Mouse (Mus musculus): ENCODE measurements around the gene Zswim4. TPM values are rescaled to one million over a fixed set of nuclear protein-coding genes. Genes with fewer than 3 reads are reported as not detected.
A peak's percentile ranks its signal among the peaks of the same experiment; 100 is the strongest.

Zswim4 gene
- polyA plus RNA-seq, 1 experiment from 2014 or later = 6.3 TPM

GRCm38 (mm10) chr8:84192023-84192422 lies 44.8 kb downstream of the Zswim4 start:
- H3K4me2 ChIP-seq = peak overlapping the region; percentile 74
- H3K4me1 ChIP-seq (ENCODE audit: control insufficient read depth, insufficient read depth, low read length) = peaks cover 14% of the 10 kb centered on the region
- WGBS (ENCODE audit: insufficient replicate concordance) = 11% methylated on average over 13 of the region's 13 CpGs
- H3K36me3 ChIP-seq (ENCODE audit: control insufficient read depth, insufficient read depth, low read length) = no peaks in the 10 kb centered on the region
- peak overlapping the region; percentile 98 for H3K27ac ChIP-seq (ENCODE audit: low read depth, low read length)
- peak; percentile 89 for ATAC-seq (replicated peaks; ENCODE audit: insufficient number of reproducible peaks, low FRiP score, low TSS enrichment)
- H3K4me3 ChIP-seq (ENCODE audit: low read depth, low read length) = peak overlapping the region; percentile 33
- H3K27me3 ChIP-seq (ENCODE audit: control insufficient read depth, insufficient read depth, low read length) = no peaks in the 10 kb centered on the region
- peak overlapping the region; percentile 72 for H3K9ac ChIP-seq (ENCODE audit: low read depth, low read length)
- H3K9me3 ChIP-seq (replicated peaks; ENCODE audit: control insufficient read depth, low read length) = no peaks in the 10 kb centered on the region

GRCm38 (mm10) chr8:84190191-84190867 lies 46.5 kb downstream of the Zswim4 start:
- no peak overlapping the region for H3K4me3 ChIP-seq (ENCODE audit: low read depth, low read length)
- H3K27me3 ChIP-seq (ENCODE audit: control insufficient read depth, insufficient read depth, low read length) = no peaks in the 10 kb centered on the region
- no peak for ATAC-seq (replicated peaks; ENCODE audit: insufficient number of reproducible peaks, low FRiP score, low TSS enrichment)
- peaks cover 14% of the 10 kb centered on the region for H3K4me1 ChIP-seq (ENCODE audit: control insufficient read depth, insufficient read depth, low read length)
- H3K9me3 ChIP-seq (replicated peaks; ENCODE audit: control insufficient read depth, low read length) = no peaks in the 10 kb centered on the region
- no peak overlapping the region for H3K9ac ChIP-seq (ENCODE audit: low read depth, low read length)
- WGBS (ENCODE audit: insufficient replicate concordance) = 94% methylated on average over 7 of the region's 7 CpGs
- H3K36me3 ChIP-seq (ENCODE audit: control insufficient read depth, insufficient read depth, low read length) = no peaks in the 10 kb centered on the region
- peak overlapping the region; percentile 54; the same call in 1 of the 2 replicates for H3K27ac ChIP-seq (ENCODE audit: low read depth, low read length)
- H3K4me2 ChIP-seq = no peak overlapping the region

GRCm38 (mm10) chr8:84189603-84190002 lies 47.3 kb downstream of the Zswim4 start:
- no peak overlapping the region for H3K9ac ChIP-seq (ENCODE audit: low read depth, low read length)
- peak overlapping the region; percentile 11; the same call in 1 of the 2 replicates for H3K4me2 ChIP-seq
- H3K4me1 ChIP-seq (ENCODE audit: control insufficient read depth, insufficient read depth, low read length) = peaks cover 15% of the 10 kb centered on the region
- peaks cover 5% of the 10 kb centered on the region; the same call in 1 of the 2 replicates for H3K27me3 ChIP-seq (ENCODE audit: control insufficient read depth, insufficient read depth, low read length)
- no peaks in the 10 kb centered on the region for H3K36me3 ChIP-seq (ENCODE audit: control insufficient read depth, insufficient read depth, low read length)
- no peak overlapping the region for H3K4me3 ChIP-seq (ENCODE audit: low read depth, low read length)
- no peaks in the 10 kb centered on the region for H3K9me3 ChIP-seq (replicated peaks; ENCODE audit: control insufficient read depth, low read length)
- ATAC-seq (replicated peaks; ENCODE audit: insufficient number of reproducible peaks, low FRiP score, low TSS enrichment) = no peak
- H3K27ac ChIP-seq (ENCODE audit: low read depth, low read length) = peak overlapping the region; percentile 54; the same call in 1 of the 2 replicates
- 55% methylated on average over 4 of the region's 4 CpGs for WGBS (ENCODE audit: insufficient replicate concordance)

- Histone ChIP-seq H3K27me3 (ENCODE audit: control insufficient read depth, insufficient read depth, low read length) (peaks cover 6% of the 10 kb centered on the region; the same call in 1 of the 2 replicates), H3K4me2 (no peak overlapping the region), H3K9me3 (replicated peaks; ENCODE audit: control insufficient read depth, low read length) (no peaks in the 10 kb centered on the region), H3K27ac (ENCODE audit: low read depth, low read length) (no peak overlapping the region), H3K4me3 (ENCODE audit: low read depth, low read length) (no peak overlapping the region), H3K4me1 (ENCODE audit: control insufficient read depth, insufficient read depth, low read length) (peaks cover 21% of the 10 kb centered on the region), H3K36me3 (ENCODE audit: control insufficient read depth, insufficient read depth, low read length) (no peaks in the 10 kb centered on the region), H3K9ac (ENCODE audit: low read depth, low read length) (no peak overlapping the region)
- ATAC-seq (replicated peaks; ENCODE audit: insufficient number of reproducible peaks, low FRiP score, low TSS enrichment) = no peak
- 86% methylated on average over 10 of the region's 10 CpGs for WGBS (ENCODE audit: insufficient replicate concordance)
Observed at GRCm38 (mm10) chr8:84188671-84189070, 48.2 kb downstream of the Zswim4 start.

GRCm38 (mm10) chr8:84187065-84187755 lies 49.6 kb downstream of the Zswim4 start:
- peaks cover 6% of the 10 kb centered on the region; the same call in 1 of the 2 replicates for H3K27me3 ChIP-seq (ENCODE audit: control insufficient read depth, insufficient read depth, low read length)
- H3K27ac ChIP-seq (ENCODE audit: low read depth, low read length) = peak overlapping the region; percentile 57
- no peaks in the 10 kb centered on the region for H3K9me3 ChIP-seq (replicated peaks; ENCODE audit: control insufficient read depth, low read length)
- no peak for ATAC-seq (replicated peaks; ENCODE audit: insufficient number of reproducible peaks, low FRiP score, low TSS enrichment)
- H3K36me3 ChIP-seq (ENCODE audit: control insufficient read depth, insufficient read depth, low read length) = no peaks in the 10 kb centered on the region
- WGBS (ENCODE audit: insufficient replicate concordance) = 6% methylated on average over 21 of the region's 21 CpGs
- H3K9ac ChIP-seq (ENCODE audit: low read depth, low read length) = peak overlapping the region; percentile 67
- H3K4me2 ChIP-seq = peak overlapping the region; percentile 95
- H3K4me3 ChIP-seq (ENCODE audit: low read depth, low read length) = peak overlapping the region; percentile 44
- peaks cover 23% of the 10 kb centered on the region for H3K4me1 ChIP-seq (ENCODE audit: control insufficient read depth, insufficient read depth, low read length)

- 1% methylated on average over 12 of the region's 12 CpGs for WGBS (ENCODE audit: insufficient replicate concordance)
- ATAC-seq (replicated peaks; ENCODE audit: insufficient number of reproducible peaks, low FRiP score, low TSS enrichment) = 0 out of 2 replicates have a peak, but pooled peaks have one; percentile 11
- Histone ChIP-seq H3K36me3 (ENCODE audit: control insufficient read depth, insufficient read depth, low read length) (no peaks in the 10 kb centered on the region), H3K27me3 (ENCODE audit: control insufficient read depth, insufficient read depth, low read length) (peaks cover 6% of the 10 kb centered on the region; the same call in 1 of the 2 replicates), H3K9me3 (replicated peaks; ENCODE audit: control insufficient read depth, low read length) (no peaks in the 10 kb centered on the region), H3K4me3 (ENCODE audit: low read depth, low read length) (peak overlapping the region; percentile 44), H3K4me1 (ENCODE audit: control insufficient read depth, insufficient read depth, low read length) (peaks cover 17% of the 10 kb centered on the region), H3K9ac (ENCODE audit: low read depth, low read length) (peak overlapping the region; percentile 67), H3K4me2 (peak overlapping the region; percentile 95), H3K27ac (ENCODE audit: low read depth, low read length) (peak overlapping the region; percentile 57)
Observed at GRCm38 (mm10) chr8:84186547-84186946, 50.3 kb downstream of the Zswim4 start.

- no peak within 1 kb of the TSS for H3K27ac ChIP-seq (ENCODE audit: low read depth, low read length)
- WGBS (ENCODE audit: insufficient replicate concordance) = 90% methylated on average over 7 of the region's 7 CpGs
Observed at GRCm38 (mm10) chr8:84185117-84185516, 51.7 kb downstream of the Zswim4 start, which contains the start of gene Nanos3. TSS of gene Nanos3 (minus strand) at chr8:84185217.

GRCm38 (mm10) chr8:84184085-84185043 lies 52.5 kb downstream of the Zswim4 start:
- Histone ChIP-seq H3K9ac (ENCODE audit: low read depth, low read length) (peak overlapping the region; percentile 98), H3K9me3 (replicated peaks; ENCODE audit: control insufficient read depth, low read length) (no peaks in the 10 kb centered on the region), H3K36me3 (ENCODE audit: control insufficient read depth, insufficient read depth, low read length) (no peaks in the 10 kb centered on the region), H3K4me2 (peak overlapping the region; percentile 90), H3K27me3 (ENCODE audit: control insufficient read depth, insufficient read depth, low read length) (peaks cover 6% of the 10 kb centered on the region; the same call in 1 of the 2 replicates), H3K27ac (ENCODE audit: low read depth, low read length) (peak overlapping the region; percentile 85), H3K4me1 (ENCODE audit: control insufficient read depth, insufficient read depth, low read length) (peaks cover 38% of the 10 kb centered on the region), H3K4me3 (ENCODE audit: low read depth, low read length) (peak overlapping the region; percentile 79)
- ATAC-seq (replicated peaks; ENCODE audit: insufficient number of reproducible peaks, low FRiP score, low TSS enrichment) = no peak
- WGBS (ENCODE audit: insufficient replicate concordance) = 19% methylated on average over 21 of the region's 21 CpGs

More at GRCm38 (mm10) chr8:84185117-84185516, 51.7 kb downstream of the Zswim4 start, which contains the start of gene Nanos3:
- Histone ChIP-seq H3K4me2 (peak within 1 kb of the TSS; percentile 90), H3K9ac (ENCODE audit: low read depth, low read length) (peak within 1 kb of the TSS; percentile 98), H3K4me1 (ENCODE audit: control insufficient read depth, insufficient read depth, low read length) (peaks cover 30% of the 10 kb centered on the region), H3K4me3 (ENCODE audit: low read depth, low read length) (peak within 1 kb of the TSS; percentile 79), H3K36me3 (ENCODE audit: control insufficient read depth, insufficient read depth, low read length) (no peaks in the 10 kb centered on the region), H3K9me3 (replicated peaks; ENCODE audit: control insufficient read depth, low read length) (no peaks in the 10 kb centered on the region), H3K27me3 (ENCODE audit: control insufficient read depth, insufficient read depth, low read length) (peaks cover 6% of the 10 kb centered on the region; the same call in 1 of the 2 replicates)
- ATAC-seq (replicated peaks; ENCODE audit: insufficient number of reproducible peaks, low FRiP score, low TSS enrichment) = no peak
